Mouse (Mus musculus) layer of hippocampus, adult 2 months (tissue): Measurements from ENCODE around the gene Hmg20b. TPM values are rescaled to one million over a fixed set of nuclear protein-coding genes. Genes with fewer than 3 reads are reported as not detected.

ENCODE experiments used
- DNase-seq, 2 experiments: peaks; one replicate each; pipeline ENCODE4 v3.0.0; 2022; ENCODE audit warnings: low spot score in 2 of 2
- H3K27ac ChIP-seq: fragments of 200-600 bp; 2 replicates; pipeline ENCODE4 v1.8.1; 2022
- H3K4me3 ChIP-seq: fragments of 200-600 bp; 2 replicates; pipeline ENCODE4 v1.8.1; 2022; ENCODE audit warnings: mild to moderate bottlenecking
- CTCF ChIP-seq: fragments of 200-600 bp; conservative IDR thresholded peaks from 2 replicates; pipeline ENCODE4 v1.8.1; 2022; ENCODE audit warnings: antibody characterized with exemption, mild to moderate bottlenecking, moderate library complexity
- total RNA-seq, 2 experiments: library from RNA; stranded (reverse); gene quantifications; 2 replicates each; pipeline ENCODE4 v1.2.3; 2021

Hmg20b gene
- total RNA-seq, 2 experiments from 2014 or later: 27.5 to 30.8 TPM

- no peak for DNase-seq
- no peak for TF ChIP-seq CTCF
- H3K27ac ChIP-seq: peak overlapping the region; percentile 83
- H3K4me3 ChIP-seq: no peak overlapping the region
Measured at GRCm38 (mm10) chr10:81326858-81327257, 23.4 kb downstream of the Hmg20b start.

GRCm38 (mm10) chr10:81325781-81326180 is 24.5 kb downstream of the Hmg20b start:
- TF ChIP-seq CTCF: no peak
- no peak for DNase-seq
- Histone ChIP-seq H3K27ac (peak overlapping the region; percentile 83), H3K4me3 (no peak overlapping the region)

- no peak overlapping the region for H3K27ac ChIP-seq
- TF ChIP-seq CTCF: no peak
- no peak for DNase-seq
- H3K4me3 ChIP-seq: no peak overlapping the region
Measured at GRCm38 (mm10) chr10:81325176-81325575, 25.1 kb downstream of the Hmg20b start.

GRCm38 (mm10) chr10:81323791-81324530 is 26.3 kb downstream of the Hmg20b start:
- no peak for DNase-seq
- no peak overlapping the region for H3K27ac ChIP-seq
- TF ChIP-seq CTCF: no peak
- no peak overlapping the region for H3K4me3 ChIP-seq

- no peak overlapping the region for H3K27ac ChIP-seq
- no peak for TF ChIP-seq CTCF
- no peak overlapping the region for H3K4me3 ChIP-seq
- DNase-seq: no peak
Measured at GRCm38 (mm10) chr10:81323141-81323775, 27.0 kb downstream of the Hmg20b start.

GRCm38 (mm10) chr10:81322444-81322843 is 27.8 kb downstream of the Hmg20b start:
- Histone ChIP-seq H3K4me3 (no peak overlapping the region), H3K27ac (no peak overlapping the region)
- no peak for TF ChIP-seq CTCF
- DNase-seq: no peak

GRCm38 (mm10) chr10:81321436-81321835 is 28.8 kb downstream of the Hmg20b start:
- peak overlapping the region; percentile 90 for H3K4me3 ChIP-seq
- DNase-seq: no peak
- TF ChIP-seq CTCF: no peak
- peak overlapping the region; percentile 99 for H3K27ac ChIP-seq

GRCm38 (mm10) chr10:81320550-81321347 is 29.5 kb downstream of the Hmg20b start, which contains the start of gene Cactin:
Cactin (plus strand) TSS chr10:81321103.
- peak within 1 kb of the TSS; percentile 99 for H3K27ac ChIP-seq
- DNase-seq: peak; percentile 98 to 100
- TF ChIP-seq CTCF: peak; percentile 69
- peak within 1 kb of the TSS; percentile 90 for H3K4me3 ChIP-seq

GRCm38 (mm10) chr10:81319741-81320549 is 30.3 kb downstream of the Hmg20b start:
- TF ChIP-seq CTCF: no peak
- Histone ChIP-seq H3K4me3 (peak overlapping the region; percentile 90), H3K27ac (peak overlapping the region; percentile 99)
- peak in 1 of 2 experiments; percentile 53 for DNase-seq

- peak; percentile 67 for TF ChIP-seq CTCF
- peak overlapping the region; percentile 99 for H3K27ac ChIP-seq
- DNase-seq: no peak
- peak overlapping the region; percentile 90 for H3K4me3 ChIP-seq
Measured at GRCm38 (mm10) chr10:81319330-81319699, 31.0 kb downstream of the Hmg20b start.

GRCm38 (mm10) chr10:81318589-81319329 is 31.5 kb downstream of the Hmg20b start:
- DNase-seq: no peak
- Histone ChIP-seq H3K27ac (peak overlapping the region; percentile 99), H3K4me3 (no peak overlapping the region; the same call in 1 of the 2 replicates)
- no peak for TF ChIP-seq CTCF

- no peak for TF ChIP-seq CTCF
- Histone ChIP-seq H3K27ac (peak overlapping the region; percentile 39; the same call in 1 of the 2 replicates), H3K4me3 (no peak overlapping the region)
- no peak for DNase-seq
Measured at GRCm38 (mm10) chr10:81317273-81317672, 33.0 kb downstream of the Hmg20b start.
